Mouse (Mus musculus): ENCODE measurements at regions not wholly inside any gene's neighbourhood (a gene's known extent, or its start where the extent isn't known, plus 50 kb on each side); places are given as distances from the start of the nearest gene placed in this dataset.

DNA sequence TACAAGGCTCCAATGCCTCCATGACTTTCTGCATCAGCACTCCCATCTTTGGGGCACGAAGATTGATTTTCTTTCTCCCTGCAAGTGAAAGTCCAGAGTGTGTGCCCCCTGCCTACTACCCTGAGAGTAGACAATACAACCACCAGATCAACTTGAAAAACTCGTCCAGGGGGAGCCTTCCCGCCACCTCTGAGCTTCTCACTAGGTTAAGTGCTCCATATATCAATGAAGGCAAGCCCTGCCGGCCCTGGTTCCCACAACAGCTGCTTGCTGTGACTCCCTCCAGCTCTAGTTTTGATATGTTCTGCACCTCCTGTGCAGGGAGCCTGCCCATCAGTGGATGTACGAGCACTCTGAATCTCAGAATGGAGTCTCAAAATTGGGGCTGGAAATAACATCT, 377.8 kb downstream of the Nr2f2 start:
- TF ChIP-seq CTCF (IDR thresholded peaks at IDR 0.05; ENCODE audit: extremely low read depth, insufficient read depth, low read length) (no peak), POLR2A (IDR thresholded peaks at IDR 0.05; ENCODE audit: extremely low read depth, insufficient read depth, low read length) (no peak)

Data from cortical plate, adult 2 months (tissue).